Mouse (Mus musculus): ENCODE measurements around the gene Dmrt3.

The Dmrt3 gene

GRCm38 (mm10) chr19:25622291-25623251, 12.5 kb downstream of the Dmrt3 start:
- DNase-seq (ENCODE audit: low read depth, low spot score): peak; percentile 55

GRCm38 (mm10) chr19:25628490-25628889, 18.4 kb downstream of the Dmrt3 start:
- peak; percentile 40 for DNase-seq (ENCODE audit: low read depth, low spot score)

GRCm38 (mm10) chr19:25635119-25635518, 25.0 kb downstream of the Dmrt3 start:
- DNase-seq (ENCODE audit: low read depth, low spot score): no peak

- DNase-seq (ENCODE audit: low read depth, low spot score): peak; percentile 8
Observed at GRCm38 (mm10) chr19:25635622-25636244, 25.6 kb downstream of the Dmrt3 start.

GRCm38 (mm10) chr19:25638766-25639361, 28.8 kb downstream of the Dmrt3 start:
- no peak for DNase-seq (ENCODE audit: low read depth, low spot score)

- no peak for DNase-seq (ENCODE audit: low read depth, low spot score)
Observed at GRCm38 (mm10) chr19:25641786-25642185, 31.7 kb downstream of the Dmrt3 start.

GRCm38 (mm10) chr19:25647136-25647535, 37.0 kb downstream of the Dmrt3 start:
- no peak for DNase-seq (ENCODE audit: low read depth, low spot score)

GRCm38 (mm10) chr19:25648701-25649100, 38.6 kb downstream of the Dmrt3 start:
- DNase-seq (ENCODE audit: low read depth, low spot score): no peak

- DNase-seq (ENCODE audit: low read depth, low spot score): no peak
Observed at GRCm38 (mm10) chr19:25650474-25650873, 40.4 kb downstream of the Dmrt3 start.

- no peak for DNase-seq (ENCODE audit: low read depth, low spot score)
Observed at GRCm38 (mm10) chr19:25652560-25652959, 42.5 kb downstream of the Dmrt3 start.

GRCm38 (mm10) chr19:25654034-25654749, 44.1 kb downstream of the Dmrt3 start:
- DNase-seq (ENCODE audit: low read depth, low spot score): no peak

- DNase-seq (ENCODE audit: low read depth, low spot score): no peak
Observed at GRCm38 (mm10) chr19:25665486-25666339, 55.6 kb downstream of the Dmrt3 start.

- DNase-seq (ENCODE audit: low read depth, low spot score): no peak
Observed at GRCm38 (mm10) chr19:25667836-25668235, 57.7 kb downstream of the Dmrt3 start.

GRCm38 (mm10) chr19:25669593-25670248, 59.6 kb downstream of the Dmrt3 start:
- DNase-seq (ENCODE audit: low read depth, low spot score): no peak

GRCm38 (mm10) chr19:25670571-25671285, 60.6 kb downstream of the Dmrt3 start:
- no peak for DNase-seq (ENCODE audit: low read depth, low spot score)

GRCm38 (mm10) chr19:25671681-25672080, 61.6 kb downstream of the Dmrt3 start:
- no peak for DNase-seq (ENCODE audit: low read depth, low spot score)

- DNase-seq (ENCODE audit: low read depth, low spot score): peak; percentile 11
Observed at GRCm38 (mm10) chr19:25672101-25672950, 62.2 kb downstream of the Dmrt3 start, which contains the start of gene Dmrt2. TSS of gene Dmrt2 (plus strand) at chr19:25672411.
